Mouse (Mus musculus) thymus, postnatal 10 days (tissue): ENCODE measurements around the gene Specc1.

Experiments used
- DNase-seq, 2 experiments: peaks; one replicate each; pipeline ENCODE4 v3.0.0; 2021; ENCODE audit warnings: low spot score in 2 of 2

Gene Specc1

GRCm38 (mm10) chr11:62168146-62168545 is 211.6 kb downstream of the Specc1 start:
- DNase-seq, result no peak

DNA sequence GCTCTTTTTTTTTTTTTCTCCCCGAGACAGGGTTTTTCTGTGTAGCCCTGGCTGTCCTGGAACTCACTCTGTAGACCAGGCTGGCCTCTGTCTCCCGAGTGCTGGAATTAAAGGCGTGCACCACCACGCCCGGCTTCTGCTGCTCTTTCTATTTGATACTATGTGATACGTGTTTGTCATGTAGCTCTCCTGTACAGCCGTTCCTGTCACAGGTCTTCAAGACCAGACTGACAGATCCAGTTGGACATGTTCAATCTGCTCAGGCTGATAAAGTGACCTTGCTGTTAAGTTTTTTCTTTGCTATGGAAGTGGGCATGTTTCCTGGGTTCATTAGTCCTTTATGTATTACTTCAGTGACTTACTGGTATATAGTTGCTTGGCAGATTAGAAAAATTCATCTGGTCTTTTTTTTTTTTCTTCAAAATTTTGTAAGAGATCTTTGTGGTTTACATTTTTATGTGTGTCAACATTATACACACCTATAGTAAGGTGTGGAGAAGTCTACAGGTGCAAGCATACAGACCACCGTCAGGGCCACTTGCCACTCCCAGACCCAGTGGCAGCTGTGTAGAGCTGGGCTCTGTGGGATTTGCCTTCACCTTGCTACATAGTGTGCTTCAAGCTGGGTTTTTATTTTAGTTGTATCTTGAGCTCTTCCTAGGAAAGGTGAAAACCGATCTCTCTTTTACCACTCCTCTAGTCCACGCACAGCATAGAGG is 221.0 kb downstream of the Specc1 start:
- no peak for DNase-seq

GRCm38 (mm10) chr11:62180791-62181190 is 224.2 kb downstream of the Specc1 start:
- DNase-seq, result no peak

- DNase-seq, result no peak
These were observed 228.3 kb downstream of the Specc1 start for GRCm38 (mm10) chr11:62184900-62185299.

GRCm38 (mm10) chr11:62187074-62187473 is 230.5 kb downstream of the Specc1 start:
- DNase-seq, result no peak

GRCm38 (mm10) chr11:62192050-62192449 is 235.5 kb downstream of the Specc1 start:
- DNase-seq, result no peak

GRCm38 (mm10) chr11:62193116-62193515 is 236.6 kb downstream of the Specc1 start:
- no peak for DNase-seq

DNA sequence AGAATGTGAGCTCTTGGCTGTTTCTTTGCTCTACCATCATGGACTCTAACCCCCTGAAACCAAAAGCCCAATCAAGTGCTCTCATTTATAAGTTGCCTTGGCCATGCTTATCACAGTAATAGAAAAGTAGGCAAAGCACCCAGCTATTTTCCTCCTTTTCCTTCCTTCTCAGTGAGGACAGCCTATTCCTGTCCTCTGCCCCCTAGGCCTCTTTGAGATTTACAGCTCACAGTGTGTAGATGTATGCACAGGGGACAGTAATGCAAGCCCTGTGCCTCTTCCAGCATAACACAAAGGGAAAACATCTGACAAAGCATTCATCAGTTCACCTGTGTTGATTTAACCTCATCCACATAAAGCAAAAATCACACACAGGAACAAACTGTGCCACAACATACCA is 237.7 kb downstream of the Specc1 start:
- no peak for DNase-seq

GRCm38 (mm10) chr11:62200901-62201512 is 244.4 kb downstream of the Specc1 start:
- DNase-seq, result no peak

GRCm38 (mm10) chr11:62202645-62203044 is 246.1 kb downstream of the Specc1 start:
- DNase-seq, result no peak

- no peak for DNase-seq
These were observed 252.5 kb downstream of the Specc1 start for GRCm38 (mm10) chr11:62209111-62209510.

- no peak for DNase-seq
These were observed 253.3 kb downstream of the Specc1 start for GRCm38 (mm10) chr11:62209891-62210290.

DNA sequence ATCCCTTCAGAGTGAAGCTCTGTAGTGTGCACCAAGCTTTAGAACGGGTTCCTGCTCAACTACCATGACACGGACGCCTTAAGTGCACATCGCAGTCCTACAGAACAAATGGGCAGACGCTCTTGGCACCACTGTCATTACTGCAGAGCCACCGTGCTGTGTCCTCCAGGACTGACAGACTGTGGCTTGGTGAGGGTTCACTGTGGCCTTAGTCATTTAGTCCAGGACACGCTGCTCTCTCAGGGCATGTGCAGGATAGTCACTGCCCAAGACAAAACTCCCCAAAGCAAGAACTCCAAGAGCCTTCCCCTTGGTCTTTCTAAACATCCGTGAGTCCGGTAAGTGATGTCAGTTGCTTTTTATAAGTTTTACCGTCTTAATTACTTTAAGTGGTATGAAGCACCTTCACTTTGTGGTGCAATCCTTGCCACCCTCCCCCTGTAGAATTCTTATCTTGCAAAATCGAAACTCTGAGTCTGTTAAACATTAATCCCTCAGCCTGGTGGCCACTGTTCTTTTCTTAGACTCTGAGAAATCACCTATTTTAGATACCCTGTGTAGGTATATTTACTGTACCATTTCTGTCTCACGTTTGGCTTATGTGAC is 256.9 kb downstream of the Specc1 start:
- no peak for DNase-seq

- DNase-seq, result no peak
These were observed 258.5 kb downstream of the Specc1 start for GRCm38 (mm10) chr11:62215107-62215506.

DNA sequence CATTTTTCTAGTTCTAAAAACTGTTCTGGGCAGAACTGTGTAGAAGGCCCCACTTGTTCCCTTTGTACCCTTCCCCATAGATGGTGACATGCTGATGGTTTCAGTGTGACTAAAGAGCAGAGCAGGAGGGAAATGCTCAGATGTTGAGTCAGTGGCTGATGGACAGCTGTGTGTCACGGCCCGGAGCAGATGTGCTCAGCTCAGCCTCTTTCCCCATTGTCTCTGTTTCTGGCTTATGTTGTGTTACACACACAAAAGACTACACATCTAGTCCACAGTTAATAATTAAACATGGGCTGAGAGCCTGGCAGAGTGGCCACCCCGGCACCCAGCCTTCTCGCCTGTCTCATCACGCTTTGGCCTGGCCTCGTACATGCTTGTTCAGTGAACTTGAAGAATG is 261.2 kb downstream of the Specc1 start:
- no peak for DNase-seq

GRCm38 (mm10) chr11:62220756-62221510 is 264.4 kb downstream of the Specc1 start:
- DNase-seq, result no peak

- DNase-seq, result no peak
These were observed 266.9 kb downstream of the Specc1 start for GRCm38 (mm10) chr11:62223416-62223815.

- DNase-seq, result no peak
These were observed 267.4 kb downstream of the Specc1 start for GRCm38 (mm10) chr11:62223962-62224361.

- no peak for DNase-seq
These were observed 268.2 kb downstream of the Specc1 start for GRCm38 (mm10) chr11:62224797-62225196.

GRCm38 (mm10) chr11:62240631-62241261 is 284.2 kb downstream of the Specc1 start:
- DNase-seq, result no peak

GRCm38 (mm10) chr11:62243871-62244270 is 287.3 kb downstream of the Specc1 start:
- no peak for DNase-seq

GRCm38 (mm10) chr11:62244471-62244870 is 287.9 kb downstream of the Specc1 start:
- no peak for DNase-seq
